Mouse (Mus musculus) limb, embryonic 14.5 days (tissue): Measurements from ENCODE around the gene Ssr2. TPM values are rescaled to one million over a fixed set of nuclear protein-coding genes. Genes with fewer than 3 reads are reported as not detected.

Experiments used
- ATAC-seq: fragments of 200-750 bp; cut with Nextera tagmentation; 2 replicates; pipeline ENCODE4 v1.8.0; 2017; ENCODE audit warnings: low read depth, moderate number of reproducible peaks, moderate TSS enrichment; ENCODE audit not compliant: low FRiP score
- DNase-seq: peaks from one replicate; pipeline ENCODE4 v3.0.0-alpha.2; 2015; ENCODE audit warnings: low spot score
- H3K27ac ChIP-seq: fragments of 300-500 bp; sonication (generic); replicated peaks from 2 replicates; pipeline ENCODE4 v1.5.1; 2014; ENCODE audit warnings: low read depth, mild to moderate bottlenecking, low read length, moderate library complexity, mixed read lengths
- H3K27me3 ChIP-seq: fragments of 300-500 bp; sonication (generic); 2 replicates; pipeline ENCODE4 v1.6.1; 2014; ENCODE audit warnings: low read length, mixed read lengths; ENCODE audit not compliant: control insufficient read depth, insufficient read depth
- H3K36me3 ChIP-seq: fragments of 300-500 bp; sonication (generic); 2 replicates; pipeline ENCODE4 v1.6.1; 2014; ENCODE audit warnings: mild to moderate bottlenecking, low read length, moderate library complexity, mixed read lengths; ENCODE audit not compliant: control insufficient read depth, insufficient read depth
- H3K4me1 ChIP-seq: fragments of 300-500 bp; sonication (generic); 2 replicates; pipeline ENCODE4 v1.6.1; 2014; ENCODE audit warnings: antibody characterized with exemption, low read length, mixed read lengths; ENCODE audit not compliant: control insufficient read depth, insufficient read depth
- H3K4me2 ChIP-seq: fragments of 300-500 bp; sonication (generic); replicated peaks from 2 replicates; pipeline ENCODE4 v1.6.1; 2014; ENCODE audit warnings: low read depth, mild to moderate bottlenecking, low read length, moderate library complexity; ENCODE audit not compliant: severe bottlenecking
- H3K4me3 ChIP-seq: fragments of 300-500 bp; sonication (generic); replicated peaks from 2 replicates; pipeline ENCODE4 v1.5.1; 2014; ENCODE audit warnings: low read length
- H3K9ac ChIP-seq: fragments of 300-500 bp; sonication (generic); 2 replicates; pipeline ENCODE4 v1.6.1; 2014; ENCODE audit warnings: mild to moderate bottlenecking, low read depth, low read length, moderate library complexity; ENCODE audit not compliant: severe bottlenecking
- H3K9me3 ChIP-seq: fragments of 300-500 bp; sonication (generic); 2 replicates; pipeline ENCODE4 v1.6.1; 2016; ENCODE audit warnings: low read length; ENCODE audit not compliant: control insufficient read depth
- POLR2A ChIP-seq: fragments of 200-500 bp; IDR thresholded peaks from 2 replicates; pipeline ENCODE4 v1.8.0; 2012; ENCODE audit warnings: inconsistent platforms, mild to moderate bottlenecking, moderate library complexity, borderline replicate concordance; ENCODE audit not compliant: insufficient read depth, insufficient read length; ENCODE audit errors: extremely low read depth
- WGBS: fragments of 180-500 bp; shearing (Covaris S2); extraction: QIAGEN DNeasy Blood & Tissue Kit; methylation state at CpG from one replicate; pipeline ENCODE4 v1.1.7; 2014; 5-methylcytosine and 5-hydroxymethylcytosine counted together
- polyA plus RNA-seq, 2 experiments: library from polyadenylated mRNA; depleted of rRNA in 1 of 2; stranded (reverse) in 1 of 2; unstranded in 1 of 2; fragments of >200 nt; fragmentation: Nextera tagmentation in 1 of 2; extraction: Ambion mirVana in 1 of 2; gene quantifications; 2 replicates each; pipeline versions ENCODE4 v1.2.1 to v1.2.3; 2012 to 2014

Gene Ssr2
- polyA plus RNA-seq, 2 experiments = 325 to 422 TPM

GRCm38 (mm10) chr3:88553880-88554586 is 21.6 kb upstream of the Ssr2 start:
- Histone ChIP-seq H3K27ac (peak overlapping the region; percentile 95), H3K27me3 (no peaks in the 10 kb centered on the region), H3K4me2 (peak overlapping the region; percentile 92), H3K9ac (peak overlapping the region; percentile 84), H3K4me1 (peaks cover 9% of the 10 kb centered on the region), H3K36me3 (peaks cover 34% of the 10 kb centered on the region), H3K4me3 (peak overlapping the region; percentile 87), H3K9me3 (no peaks in the 10 kb centered on the region)
- DNase-seq = peak; percentile 49
- WGBS = under 1% methylated on average over 41 of the region's 41 CpGs
- TF ChIP-seq POLR2A = 0 out of 2 replicates have a peak, but pooled peaks have one; percentile 35
- peak; percentile 36 for ATAC-seq

GRCm38 (mm10) chr3:88555069-88555605 is 20.5 kb upstream of the Ssr2 start:
- H3K27me3 ChIP-seq = no peaks in the 10 kb centered on the region
- H3K4me3 ChIP-seq = no peak overlapping the region
- peaks cover 9% of the 10 kb centered on the region for H3K4me1 ChIP-seq
- H3K4me2 ChIP-seq = no peak overlapping the region
- H3K36me3 ChIP-seq = peaks cover 45% of the 10 kb centered on the region
- no peak overlapping the region for H3K9ac ChIP-seq
- 93% methylated on average over 5 of the region's 5 CpGs for WGBS
- ATAC-seq (no peak), DNase-seq (no peak)
- H3K27ac ChIP-seq = no peak overlapping the region
- H3K9me3 ChIP-seq = no peaks in the 10 kb centered on the region
- no peak for TF ChIP-seq POLR2A

- no peaks in the 10 kb centered on the region for H3K27me3 ChIP-seq
- H3K36me3 ChIP-seq = peaks cover 51% of the 10 kb centered on the region
- no peak overlapping the region for H3K9ac ChIP-seq
- H3K4me2 ChIP-seq = no peak overlapping the region
- no peak for DNase-seq
- no peak for TF ChIP-seq POLR2A
- H3K4me1 ChIP-seq = peaks cover 9% of the 10 kb centered on the region
- no peak for ATAC-seq
- H3K4me3 ChIP-seq = no peak overlapping the region
- H3K9me3 ChIP-seq = no peaks in the 10 kb centered on the region
- 95% methylated on average over 6 of the region's 6 CpGs for WGBS
- H3K27ac ChIP-seq = no peak overlapping the region
Measured at GRCm38 (mm10) chr3:88555731-88556130, 19.9 kb upstream of the Ssr2 start.

GRCm38 (mm10) chr3:88556616-88557015 is 19.1 kb upstream of the Ssr2 start:
- Histone ChIP-seq H3K9ac (no peak overlapping the region), H3K4me1 (peaks cover 9% of the 10 kb centered on the region), H3K27me3 (no peaks in the 10 kb centered on the region), H3K4me2 (no peak overlapping the region), H3K9me3 (no peaks in the 10 kb centered on the region), H3K4me3 (no peak overlapping the region), H3K27ac (no peak overlapping the region), H3K36me3 (peaks cover 60% of the 10 kb centered on the region)
- DNase-seq (no peak), ATAC-seq (no peak)
- no peak for TF ChIP-seq POLR2A
- WGBS = 97% methylated on average over 8 of the region's 8 CpGs

GRCm38 (mm10) chr3:88559596-88559995 is 16.1 kb upstream of the Ssr2 start:
- no peak overlapping the region for H3K4me3 ChIP-seq
- ATAC-seq (no peak), DNase-seq (no peak)
- H3K4me1 ChIP-seq = peaks cover 1% of the 10 kb centered on the region; the same call in 1 of the 2 replicates
- no peak overlapping the region for H3K27ac ChIP-seq
- H3K9me3 ChIP-seq = no peaks in the 10 kb centered on the region
- no peak overlapping the region for H3K9ac ChIP-seq
- no peak for TF ChIP-seq POLR2A
- H3K27me3 ChIP-seq = no peaks in the 10 kb centered on the region
- WGBS = 93% methylated on average over 9 of the region's 9 CpGs
- peaks cover 90% of the 10 kb centered on the region for H3K36me3 ChIP-seq
- no peak overlapping the region for H3K4me2 ChIP-seq
